Mouse (Mus musculus) hindbrain, embryonic 12.5 days (tissue): ENCODE results near the gene Enah. TPM values are rescaled to one million over a fixed set of nuclear protein-coding genes. Genes with fewer than 3 reads are reported as not detected.

Experiments
- ATAC-seq: fragments of 200-750 bp; cut with Nextera tagmentation; 2 replicates; pipeline ENCODE4 v1.8.0; 2017; ENCODE audit warnings: moderate TSS enrichment; ENCODE audit not compliant: low FRiP score
- H3K27ac ChIP-seq: fragments of 300-500 bp; sonication (generic); 2 replicates; pipeline ENCODE4 v1.5.1; 2016; ENCODE audit warnings: mild to moderate bottlenecking
- H3K27me3 ChIP-seq: fragments of 300-500 bp; sonication (generic); 2 replicates; pipeline ENCODE4 v1.6.1; 2016; ENCODE audit warnings: mild to moderate bottlenecking
- H3K36me3 ChIP-seq: fragments of 300-500 bp; sonication (generic); 2 replicates; pipeline ENCODE4 v1.6.1; 2016; ENCODE audit warnings: mild to moderate bottlenecking
- H3K4me1 ChIP-seq: fragments of 300-500 bp; sonication (generic); 2 replicates; pipeline ENCODE4 v1.6.1; 2016
- H3K4me2 ChIP-seq: fragments of 300-500 bp; sonication (generic); replicated peaks from 2 replicates; pipeline ENCODE4 v1.6.1; 2016; ENCODE audit warnings: mild to moderate bottlenecking
- H3K4me3 ChIP-seq: fragments of 300-500 bp; sonication (generic); 2 replicates; pipeline ENCODE4 v1.5.1; 2016; ENCODE audit warnings: mild to moderate bottlenecking
- H3K9ac ChIP-seq: fragments of 300-500 bp; sonication (generic); 2 replicates; pipeline ENCODE4 v1.6.1; 2016; ENCODE audit warnings: mild to moderate bottlenecking, moderate library complexity
- H3K9me3 ChIP-seq: fragments of 300-500 bp; sonication (generic); replicated peaks from 2 replicates; pipeline ENCODE4 v1.6.1; 2016; ENCODE audit warnings: mild to moderate bottlenecking
- WGBS: fragments of 180-500 bp; shearing (Covaris S2); methylation state at CpG from one replicate; pipeline ENCODE4 v1.1.7; 2016; 5-methylcytosine and 5-hydroxymethylcytosine counted together
- polyA plus RNA-seq: library from polyadenylated mRNA; unstranded; fragments of >200 nt; fragmentation: Nextera tagmentation; extraction: Ambion mirVana; gene quantifications from 2 replicates; pipeline ENCODE4 v1.2.1, GENCODE M21; 2016

Enah gene
- polyA plus RNA-seq, 1 experiment from 2014 or later, result 45.9 TPM

DNA sequence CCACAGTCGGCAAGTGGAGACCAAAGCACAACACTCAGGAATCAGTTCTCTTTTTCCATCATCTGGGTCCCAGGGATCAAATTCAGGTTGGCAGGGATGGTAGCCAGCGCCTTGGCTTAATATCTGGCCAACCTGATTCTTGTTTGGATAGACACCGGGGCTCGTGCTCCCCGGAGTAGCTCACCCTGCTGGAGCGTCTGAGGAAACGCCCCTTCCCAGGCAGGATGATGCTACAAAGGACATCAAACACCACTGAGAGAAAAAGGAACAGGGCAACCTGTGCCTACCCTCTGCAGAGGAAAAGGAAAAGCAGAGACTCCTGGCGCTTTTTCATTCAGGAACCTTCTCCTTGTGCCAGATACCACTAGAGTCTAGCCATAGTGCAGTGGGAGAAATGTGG lies 156.4 kb downstream of the Enah start:
- no peak overlapping the region for H3K4me3 ChIP-seq
- H3K27me3 ChIP-seq, result no peaks in the 10 kb centered on the region
- WGBS, result 34% methylated on average over 8 of the region's 8 CpGs
- H3K4me2 ChIP-seq, result no peak overlapping the region
- no peak for ATAC-seq
- H3K27ac ChIP-seq, result no peak overlapping the region
- H3K9ac ChIP-seq, result no peak overlapping the region
- H3K4me1 ChIP-seq, result 0 out of 2 replicates have a peak, but pooled peaks cover 4% of the 10 kb centered on the region
- H3K36me3 ChIP-seq, result no peaks in the 10 kb centered on the region
- no peaks in the 10 kb centered on the region for H3K9me3 ChIP-seq

GRCm38 (mm10) chr1:181862676-181863374 lies 157.0 kb downstream of the Enah start:
- 42% methylated on average over 16 of the region's 16 CpGs for WGBS
- Histone ChIP-seq H3K4me2 (no peak overlapping the region), H3K27me3 (no peaks in the 10 kb centered on the region), H3K4me3 (no peak overlapping the region), H3K9me3 (no peaks in the 10 kb centered on the region), H3K27ac (no peak overlapping the region), H3K9ac (no peak overlapping the region), H3K36me3 (no peaks in the 10 kb centered on the region), H3K4me1 (0 out of 2 replicates have a peak, but pooled peaks cover 4% of the 10 kb centered on the region)
- ATAC-seq, result no peak

GRCm38 (mm10) chr1:181861181-181861902 lies 158.4 kb downstream of the Enah start:
- Histone ChIP-seq H3K4me3 (no peak overlapping the region), H3K9ac (no peak overlapping the region), H3K9me3 (no peaks in the 10 kb centered on the region), H3K27me3 (no peaks in the 10 kb centered on the region), H3K4me2 (no peak overlapping the region), H3K4me1 (0 out of 2 replicates have a peak, but pooled peaks cover 4% of the 10 kb centered on the region), H3K27ac (no peak overlapping the region), H3K36me3 (no peaks in the 10 kb centered on the region)
- 76% methylated on average over 2 of the region's 2 CpGs for WGBS
- ATAC-seq, result no peak

- Histone ChIP-seq H3K27me3 (no peaks in the 10 kb centered on the region), H3K36me3 (no peaks in the 10 kb centered on the region), H3K9ac (no peak overlapping the region), H3K4me2 (no peak overlapping the region), H3K27ac (no peak overlapping the region), H3K9me3 (no peaks in the 10 kb centered on the region), H3K4me1 (0 out of 2 replicates have a peak, but pooled peaks cover 4% of the 10 kb centered on the region), H3K4me3 (no peak overlapping the region)
- 33% methylated on average over 5 of the region's 5 CpGs for WGBS
- ATAC-seq, result no peak
Observed at GRCm38 (mm10) chr1:181860659-181861058, 159.1 kb downstream of the Enah start.

- H3K4me1 ChIP-seq, result peaks cover 7% of the 10 kb centered on the region
- H3K27ac ChIP-seq, result no peak overlapping the region
- H3K4me3 ChIP-seq, result no peak overlapping the region
- no peak overlapping the region for H3K9ac ChIP-seq
- H3K36me3 ChIP-seq, result no peaks in the 10 kb centered on the region
- H3K4me2 ChIP-seq, result no peak overlapping the region
- no peak for ATAC-seq
- WGBS, result 94% methylated on average over 2 of the region's 2 CpGs
- no peaks in the 10 kb centered on the region for H3K9me3 ChIP-seq
- no peaks in the 10 kb centered on the region for H3K27me3 ChIP-seq
Observed at GRCm38 (mm10) chr1:181856329-181856728, 163.5 kb downstream of the Enah start.

DNA sequence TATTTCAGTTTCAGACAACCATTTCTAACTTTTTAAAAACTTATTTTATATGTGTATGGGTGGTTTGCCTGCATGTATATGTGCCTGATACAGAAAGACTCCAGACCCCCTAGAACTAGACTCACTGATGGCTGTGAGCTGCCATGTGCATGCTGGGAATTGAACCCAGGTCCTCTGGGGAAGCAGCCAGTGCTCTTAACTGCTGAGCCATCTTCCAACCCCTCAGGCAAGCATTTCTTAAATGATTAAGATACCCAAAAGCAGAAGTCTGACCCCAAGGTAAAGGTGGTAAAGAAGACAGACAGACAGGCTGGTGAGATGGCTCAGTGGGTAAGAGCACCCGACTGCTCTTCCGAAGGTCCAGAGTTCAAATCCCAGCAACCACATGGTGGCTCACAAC lies 165.0 kb downstream of the Enah start:
- H3K27ac ChIP-seq, result no peak overlapping the region
- H3K4me3 ChIP-seq, result no peak overlapping the region
- no peak overlapping the region for H3K4me2 ChIP-seq
- WGBS, result 89% methylated on average over 2 of the region's 2 CpGs
- ATAC-seq, result no peak
- peaks cover 7% of the 10 kb centered on the region for H3K4me1 ChIP-seq
- H3K27me3 ChIP-seq, result no peaks in the 10 kb centered on the region
- H3K9me3 ChIP-seq, result no peaks in the 10 kb centered on the region
- H3K36me3 ChIP-seq, result no peaks in the 10 kb centered on the region
- H3K9ac ChIP-seq, result no peak overlapping the region

- WGBS, result 15% methylated on average over 17 of the region's 21 CpGs
- ATAC-seq, result no peak
- H3K4me2 ChIP-seq, result peak overlapping the region; percentile 13
Observed at GRCm38 (mm10) chr1:181853081-181853736, 166.6 kb downstream of the Enah start.

GRCm38 (mm10) chr1:181852466-181852865 lies 167.3 kb downstream of the Enah start:
- Histone ChIP-seq H3K36me3 (no peaks in the 10 kb centered on the region), H3K27me3 (no peaks in the 10 kb centered on the region), H3K9me3 (no peaks in the 10 kb centered on the region), H3K27ac (no peak overlapping the region), H3K9ac (no peak overlapping the region), H3K4me1 (peaks cover 7% of the 10 kb centered on the region), H3K4me3 (no peak overlapping the region), H3K4me2 (no peak overlapping the region)
- ATAC-seq, result no peak
- 48% methylated on average over 13 of the region's 13 CpGs for WGBS

More at GRCm38 (mm10) chr1:181853081-181853736, 166.6 kb downstream of the Enah start:
- Histone ChIP-seq H3K4me1 (peaks cover 7% of the 10 kb centered on the region), H3K27me3 (no peaks in the 10 kb centered on the region), H3K4me3 (no peak overlapping the region), H3K9ac (no peak overlapping the region), H3K27ac (no peak overlapping the region), H3K36me3 (no peaks in the 10 kb centered on the region), H3K9me3 (no peaks in the 10 kb centered on the region)

- 91% methylated on average over 12 of the region's 12 CpGs for WGBS
- no peak for ATAC-seq
- no peak overlapping the region for H3K4me3 ChIP-seq
Observed at GRCm38 (mm10) chr1:181851521-181852310, 168.1 kb downstream of the Enah start.

DNA sequence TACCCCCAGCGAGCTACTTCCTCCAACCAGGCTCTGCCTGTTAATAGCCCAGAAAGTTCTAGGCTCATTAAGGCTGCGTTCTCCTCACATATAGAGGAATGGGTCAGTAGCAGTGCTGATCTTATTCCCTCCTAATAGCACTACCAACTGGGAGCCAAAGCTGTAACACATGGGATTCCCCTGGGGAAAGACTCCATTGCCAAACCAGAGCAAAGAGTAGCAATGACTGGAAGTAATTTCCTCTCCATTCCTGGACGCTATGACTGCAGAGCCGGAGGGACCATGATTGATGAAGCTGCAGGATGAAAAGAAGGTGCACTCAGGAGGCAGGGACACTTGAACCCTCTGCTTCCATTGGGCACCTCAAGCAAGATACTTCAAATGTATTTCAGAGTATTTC lies 169.3 kb downstream of the Enah start:
- Histone ChIP-seq H3K4me3 (no peak overlapping the region), H3K4me1 (peaks cover 7% of the 10 kb centered on the region), H3K9ac (no peak overlapping the region), H3K9me3 (no peaks in the 10 kb centered on the region), H3K4me2 (no peak overlapping the region), H3K36me3 (no peaks in the 10 kb centered on the region), H3K27ac (no peak overlapping the region), H3K27me3 (no peaks in the 10 kb centered on the region)
- no peak for ATAC-seq
- 61% methylated on average over 4 of the region's 4 CpGs for WGBS

More at GRCm38 (mm10) chr1:181851521-181852310, 168.1 kb downstream of the Enah start:
- no peaks in the 10 kb centered on the region for H3K36me3 ChIP-seq
- H3K27ac ChIP-seq, result no peak overlapping the region
- H3K9ac ChIP-seq, result no peak overlapping the region
- H3K4me2 ChIP-seq, result no peak overlapping the region
- H3K9me3 ChIP-seq, result no peaks in the 10 kb centered on the region
- H3K27me3 ChIP-seq, result no peaks in the 10 kb centered on the region
- peaks cover 7% of the 10 kb centered on the region for H3K4me1 ChIP-seq

DNA sequence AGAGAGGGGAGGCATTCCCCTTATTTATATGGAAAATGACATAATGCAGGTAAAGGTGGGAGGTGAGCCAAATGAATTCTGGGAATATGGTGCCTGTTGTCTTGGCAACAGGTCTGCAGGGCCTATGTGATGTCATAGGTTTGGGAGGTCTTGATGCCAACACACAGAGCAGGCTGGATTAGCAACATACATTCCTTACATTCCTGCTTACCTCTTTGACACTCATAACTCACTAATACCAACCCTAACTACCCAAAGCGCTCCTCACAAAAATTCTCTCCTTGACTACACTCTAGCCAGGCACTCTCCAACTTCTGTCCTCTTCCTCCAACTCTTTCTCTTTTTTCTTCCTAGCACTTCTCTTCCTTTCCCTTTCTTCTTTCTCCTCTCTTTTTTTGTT lies 171.6 kb downstream of the Enah start:
- WGBS, result 90% methylated on average over 1 of the region's 1 CpGs
- no peaks in the 10 kb centered on the region for H3K36me3 ChIP-seq
- no peaks in the 10 kb centered on the region for H3K27me3 ChIP-seq
- H3K9me3 ChIP-seq, result no peaks in the 10 kb centered on the region
- H3K27ac ChIP-seq, result no peak overlapping the region
- H3K4me2 ChIP-seq, result no peak overlapping the region
- no peak overlapping the region for H3K9ac ChIP-seq
- peaks cover 9% of the 10 kb centered on the region for H3K4me1 ChIP-seq
- no peak for ATAC-seq
- no peak overlapping the region for H3K4me3 ChIP-seq

- Histone ChIP-seq H3K4me1 (peaks cover 7% of the 10 kb centered on the region), H3K4me3 (no peak overlapping the region), H3K9ac (no peak overlapping the region), H3K4me2 (no peak overlapping the region), H3K27ac (no peak overlapping the region), H3K9me3 (no peaks in the 10 kb centered on the region), H3K36me3 (no peaks in the 10 kb centered on the region), H3K27me3 (no peaks in the 10 kb centered on the region)
- no peak for ATAC-seq
- 87% methylated on average over 3 of the region's 3 CpGs for WGBS
Observed at GRCm38 (mm10) chr1:181847396-181847795, 172.4 kb downstream of the Enah start.
